Mouse (Mus musculus): ENCODE data around the gene Dclre1b. TPM values are rescaled to one million over a fixed set of nuclear protein-coding genes. Genes with fewer than 3 reads are reported as not detected.

The Dclre1b gene
- polyA plus RNA-seq, 1 experiment from 2014 or later: 27.1 TPM

DNA sequence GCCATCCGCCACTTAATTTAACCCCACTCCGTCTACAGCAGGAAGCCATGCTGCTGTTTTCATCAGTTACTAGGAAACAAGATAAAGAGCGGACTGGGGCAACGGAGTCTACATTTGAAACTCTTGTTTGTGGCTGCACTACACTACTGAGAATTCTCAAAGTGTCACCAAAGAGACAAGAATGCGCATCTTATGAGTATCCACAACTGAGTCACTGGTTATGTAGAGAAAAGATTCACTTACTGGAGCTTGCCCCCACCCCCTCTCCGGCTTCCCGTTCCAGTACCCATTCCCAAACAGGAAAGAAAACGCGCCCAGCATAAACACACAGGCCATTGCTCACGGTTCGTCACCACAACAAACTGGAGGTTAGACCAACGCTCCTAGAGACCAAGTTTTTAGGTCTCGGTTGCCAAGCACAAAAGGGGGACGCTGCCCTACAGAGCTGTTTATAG lies 19.3 kb downstream of the Dclre1b start:
- Histone ChIP-seq H3K27ac (peak overlapping the region; percentile 91), H3K4me1 (replicated peaks; ENCODE audit: insufficient read depth, low read length) (0 out of 2 replicates have a peak, but pooled peaks cover 8% of the 10 kb centered on the region), H3K9ac (ENCODE audit: low read depth, low read length) (peak overlapping the region; percentile 97), H3K9me3 (replicated peaks; ENCODE audit: low read length) (no peaks in the 10 kb centered on the region), H3K36me3 (ENCODE audit: insufficient read depth, low read length) (no peaks in the 10 kb centered on the region), H3K4me2 (ENCODE audit: low read length) (peak overlapping the region; percentile 66), H3K27me3 (ENCODE audit: insufficient read depth, low read length) (no peaks in the 10 kb centered on the region), H3K4me3 (replicated peaks; ENCODE audit: low read depth, low read length) (peak overlapping the region; percentile 97)
- ATAC-seq (replicated peaks; ENCODE audit: low FRiP score, low read depth) (no peak), DNase-seq (ENCODE audit: low spot score) (peak; percentile 82)
- WGBS: under 1% methylated on average over 14 of the region's 14 CpGs
- TF ChIP-seq CTCF (IDR thresholded peaks at IDR 0.05; ENCODE audit: low read depth): no peak

DNA sequence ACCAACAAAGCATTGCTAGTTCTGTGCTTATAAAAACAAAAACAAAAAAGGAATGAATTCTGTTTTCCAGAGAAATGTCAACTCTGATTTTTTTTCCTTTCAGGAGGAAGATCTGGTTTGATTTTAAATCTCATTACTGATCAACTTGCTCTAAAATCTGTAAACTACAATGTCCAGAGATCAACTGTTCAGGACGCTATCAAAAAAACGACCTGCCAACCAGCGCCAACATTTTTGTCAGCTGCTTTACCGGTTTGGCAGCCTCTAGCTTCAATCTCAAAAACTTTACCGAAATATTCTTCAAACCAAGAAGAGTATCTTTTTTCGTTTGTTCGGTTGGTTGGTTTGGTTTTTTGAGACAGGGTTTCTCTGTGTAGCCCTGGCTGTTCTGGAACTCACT lies 20.1 kb downstream of the Dclre1b start:
- Histone ChIP-seq H3K4me2 (ENCODE audit: low read length) (peak overlapping the region; percentile 66), H3K4me1 (replicated peaks; ENCODE audit: insufficient read depth, low read length) (0 out of 2 replicates have a peak, but pooled peaks cover 8% of the 10 kb centered on the region), H3K27me3 (ENCODE audit: insufficient read depth, low read length) (no peaks in the 10 kb centered on the region), H3K4me3 (replicated peaks; ENCODE audit: low read depth, low read length) (peak overlapping the region; percentile 97; the same call in 1 of the 2 replicates), H3K9ac (ENCODE audit: low read depth, low read length) (no peak overlapping the region), H3K36me3 (ENCODE audit: insufficient read depth, low read length) (no peaks in the 10 kb centered on the region), H3K27ac (0 out of 2 replicates have a peak overlapping the region, but pooled peaks have one; percentile 91), H3K9me3 (replicated peaks; ENCODE audit: low read length) (no peaks in the 10 kb centered on the region)
- 66% methylated on average over 7 of the region's 7 CpGs for WGBS
- DNase-seq (ENCODE audit: low spot score): no peak
- ATAC-seq (replicated peaks; ENCODE audit: low FRiP score, low read depth): no peak
- TF ChIP-seq CTCF (IDR thresholded peaks at IDR 0.05; ENCODE audit: low read depth): no peak

DNA sequence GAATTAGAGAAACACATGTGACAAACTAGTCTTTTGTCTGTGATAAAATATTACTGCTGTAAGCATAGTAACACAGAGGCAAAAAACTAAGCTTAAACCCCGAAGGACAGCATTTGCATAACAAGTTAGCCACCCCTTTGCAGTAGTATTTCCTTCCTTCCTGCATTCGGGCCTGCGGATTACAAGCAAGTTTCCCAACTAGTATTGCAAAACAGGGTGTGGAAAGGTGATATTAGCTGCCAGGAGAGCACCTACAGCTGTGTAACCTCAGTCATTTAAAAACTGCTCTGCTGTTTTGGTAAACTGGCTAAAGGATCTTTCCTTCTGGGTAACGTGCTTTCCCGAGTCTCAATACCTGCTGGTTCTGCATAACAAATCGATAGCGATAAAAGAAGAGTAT lies 22.0 kb downstream of the Dclre1b start:
- no peak for TF ChIP-seq CTCF (IDR thresholded peaks at IDR 0.05; ENCODE audit: low read depth)
- Histone ChIP-seq H3K9me3 (replicated peaks; ENCODE audit: low read length) (no peaks in the 10 kb centered on the region), H3K4me3 (replicated peaks; ENCODE audit: low read depth, low read length) (no peak overlapping the region), H3K27ac (no peak overlapping the region), H3K27me3 (ENCODE audit: insufficient read depth, low read length) (no peaks in the 10 kb centered on the region), H3K4me2 (ENCODE audit: low read length) (no peak overlapping the region), H3K9ac (ENCODE audit: low read depth, low read length) (no peak overlapping the region), H3K4me1 (replicated peaks; ENCODE audit: insufficient read depth, low read length) (0 out of 2 replicates have a peak, but pooled peaks cover 8% of the 10 kb centered on the region), H3K36me3 (ENCODE audit: insufficient read depth, low read length) (no peaks in the 10 kb centered on the region)
- WGBS: 54% methylated on average over 7 of the region's 7 CpGs
- no peak for DNase-seq (ENCODE audit: low spot score)
- ATAC-seq (replicated peaks; ENCODE audit: low FRiP score, low read depth): no peak

DNA sequence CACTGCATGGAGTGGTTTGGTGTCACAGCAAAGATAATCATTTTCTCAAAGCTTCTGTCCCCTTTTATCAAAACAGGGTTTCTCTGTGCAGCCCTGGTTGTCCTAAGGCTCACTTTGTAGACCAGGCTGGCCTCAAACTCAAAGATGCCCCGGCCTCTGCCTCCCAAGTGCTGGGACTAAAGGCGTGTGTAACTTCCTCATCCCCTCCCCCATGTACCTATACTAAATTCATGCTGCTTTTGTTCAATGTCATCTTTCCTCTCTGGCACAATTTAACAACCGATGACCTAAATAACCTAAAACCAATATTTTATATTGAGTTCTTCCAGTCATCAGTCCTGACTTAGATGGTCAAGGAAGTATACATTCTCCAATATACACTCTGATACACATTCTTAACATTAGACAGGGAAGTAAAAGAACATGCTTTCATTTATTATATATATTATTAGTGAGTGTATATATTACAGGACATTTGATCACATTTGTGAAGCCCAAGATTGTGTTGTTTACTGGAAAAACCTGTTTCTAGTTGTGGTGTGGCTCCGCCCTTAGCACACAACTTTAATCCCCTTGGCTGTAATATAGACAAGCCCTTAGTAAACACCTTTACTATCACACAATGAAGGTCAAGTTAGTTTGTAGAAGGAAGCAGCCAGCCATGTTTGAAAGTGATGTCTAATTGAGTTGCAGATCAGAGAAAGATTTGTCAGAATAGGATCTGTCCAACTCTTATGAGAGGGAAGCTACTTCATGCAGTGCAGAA lies 26.2 kb downstream of the Dclre1b start:
- Histone ChIP-seq H3K36me3 (ENCODE audit: insufficient read depth, low read length) (no peaks in the 10 kb centered on the region), H3K4me3 (replicated peaks; ENCODE audit: low read depth, low read length) (no peak overlapping the region), H3K9ac (ENCODE audit: low read depth, low read length) (no peak overlapping the region), H3K9me3 (replicated peaks; ENCODE audit: low read length) (no peaks in the 10 kb centered on the region), H3K27me3 (ENCODE audit: insufficient read depth, low read length) (no peaks in the 10 kb centered on the region), H3K27ac (no peak overlapping the region), H3K4me1 (replicated peaks; ENCODE audit: insufficient read depth, low read length) (no peaks in the 10 kb centered on the region), H3K4me2 (ENCODE audit: low read length) (no peak overlapping the region)
- no peak for ATAC-seq (replicated peaks; ENCODE audit: low FRiP score, low read depth)
- DNase-seq (ENCODE audit: low spot score): no peak
- no peak for TF ChIP-seq CTCF (IDR thresholded peaks at IDR 0.05; ENCODE audit: low read depth)
- WGBS: 83% methylated on average over 4 of the region's 4 CpGs

DNA sequence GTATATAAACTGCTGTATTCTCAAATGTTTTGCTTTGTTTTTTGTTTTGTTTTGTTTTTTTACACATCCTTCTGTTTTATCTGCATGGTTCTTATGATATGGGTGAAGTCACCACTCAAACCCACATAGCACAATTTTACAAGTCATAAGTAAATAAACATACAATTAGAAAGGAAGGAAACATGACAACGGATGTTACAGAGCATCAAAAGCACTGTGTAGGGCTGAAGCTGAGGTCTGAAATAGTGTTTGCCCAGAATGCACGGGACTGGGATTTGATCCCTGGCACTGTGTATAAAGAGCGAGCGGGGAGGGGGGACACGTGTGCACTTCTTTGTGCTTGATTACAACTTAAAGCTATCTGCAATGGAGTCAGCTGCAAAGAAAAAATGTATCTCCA lies 28.5 kb downstream of the Dclre1b start:
- Histone ChIP-seq H3K36me3 (ENCODE audit: insufficient read depth, low read length) (peaks cover 9% of the 10 kb centered on the region), H3K9ac (ENCODE audit: low read depth, low read length) (no peak overlapping the region), H3K27me3 (ENCODE audit: insufficient read depth, low read length) (no peaks in the 10 kb centered on the region), H3K9me3 (replicated peaks; ENCODE audit: low read length) (no peaks in the 10 kb centered on the region), H3K4me2 (ENCODE audit: low read length) (no peak overlapping the region), H3K4me3 (replicated peaks; ENCODE audit: low read depth, low read length) (no peak overlapping the region), H3K27ac (no peak overlapping the region), H3K4me1 (replicated peaks; ENCODE audit: insufficient read depth, low read length) (no peaks in the 10 kb centered on the region)
- WGBS: 72% methylated on average over 5 of the region's 5 CpGs
- ATAC-seq (replicated peaks; ENCODE audit: low FRiP score, low read depth) (no peak), DNase-seq (ENCODE audit: low spot score) (no peak)
- no peak for TF ChIP-seq CTCF (IDR thresholded peaks at IDR 0.05; ENCODE audit: low read depth)

DNA sequence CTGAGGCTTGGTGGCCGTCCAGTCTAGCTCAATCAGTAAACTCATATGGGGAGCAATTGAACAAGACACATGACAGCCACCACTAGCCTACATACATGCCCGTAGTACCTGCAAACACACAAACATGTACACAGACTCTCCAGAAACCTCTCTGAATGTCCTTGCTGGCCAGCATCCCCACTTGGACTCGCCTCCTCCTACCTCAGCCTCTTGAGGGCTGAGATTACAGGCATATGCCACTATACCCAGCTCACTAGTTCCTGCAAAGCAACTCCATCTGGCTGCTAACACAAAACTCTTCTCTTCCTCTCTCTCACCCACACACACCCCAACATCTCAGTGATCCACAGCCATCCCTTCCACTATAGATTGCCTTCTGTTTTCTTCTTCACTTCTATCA lies 29.0 kb downstream of the Dclre1b start:
- Histone ChIP-seq H3K9me3 (replicated peaks; ENCODE audit: low read length) (no peaks in the 10 kb centered on the region), H3K27ac (no peak overlapping the region), H3K4me1 (replicated peaks; ENCODE audit: insufficient read depth, low read length) (no peaks in the 10 kb centered on the region), H3K4me2 (ENCODE audit: low read length) (no peak overlapping the region), H3K4me3 (replicated peaks; ENCODE audit: low read depth, low read length) (no peak overlapping the region), H3K9ac (ENCODE audit: low read depth, low read length) (no peak overlapping the region), H3K27me3 (ENCODE audit: insufficient read depth, low read length) (no peaks in the 10 kb centered on the region), H3K36me3 (ENCODE audit: insufficient read depth, low read length) (peaks cover 13% of the 10 kb centered on the region)
- DNase-seq (ENCODE audit: low spot score) (no peak), ATAC-seq (replicated peaks; ENCODE audit: low FRiP score, low read depth) (no peak)
- WGBS: 98% methylated on average over 3 of the region's 3 CpGs
- no peak for TF ChIP-seq CTCF (IDR thresholded peaks at IDR 0.05; ENCODE audit: low read depth)

All from kidney, postnatal 0 days (tissue).